Mouse (Mus musculus): ENCODE results near the gene Robo3. TPM values are rescaled to one million over a fixed set of nuclear protein-coding genes. Genes with fewer than 3 reads are reported as not detected.

The Robo3 gene
- polyA plus RNA-seq (2014; fragmentation: Nextera tagmentation; extraction: Ambion mirVana), result 19.5 and 19.6 TPM in 2 replicates

GRCm38 (mm10) chr9:37432720-37433421 is at the start of gene Robo3:
TSS of gene Robo3 (minus strand) at chr9:37433246.
- ATAC-seq (replicated peaks; ENCODE audit: low FRiP score) (peak; percentile 59), DNase-seq (ENCODE audit: low spot score) (peak; percentile 72)
- peak within 1 kb of the TSS; percentile 46 for H3K9ac ChIP-seq (ENCODE audit: low read length)
- peaks cover 59% of the 10 kb centered on the region for H3K27me3 ChIP-seq (ENCODE audit: control insufficient read depth, insufficient read depth, low read length)
- H3K27ac ChIP-seq (ENCODE audit: low read depth, low read length), result no peak within 1 kb of the TSS
- under 1% methylated on average over 34 of the region's 40 CpGs for WGBS
- H3K4me2 ChIP-seq (ENCODE audit: low read depth, low read length, severe bottlenecking), result peak within 1 kb of the TSS; percentile 74
- peaks cover 17% of the 10 kb centered on the region for H3K4me1 ChIP-seq (replicated peaks; ENCODE audit: control insufficient read depth, insufficient read depth, low read length)
- peak within 1 kb of the TSS; percentile 40 for H3K4me3 ChIP-seq (ENCODE audit: low read depth, low read length)
- H3K36me3 ChIP-seq (ENCODE audit: control insufficient read depth, insufficient read depth, low read length), result no peaks in the 10 kb centered on the region
- H3K9me3 ChIP-seq (ENCODE audit: control insufficient read depth, low read length), result no peaks in the 10 kb centered on the region

GRCm38 (mm10) chr9:37474923-37475322 is 41.9 kb upstream of the Robo3 start:
- DNase-seq (ENCODE audit: low spot score), result no peak
- Histone ChIP-seq H3K9ac (ENCODE audit: low read length) (no peak overlapping the region), H3K27ac (ENCODE audit: low read depth, low read length) (no peak overlapping the region), H3K27me3 (ENCODE audit: control insufficient read depth, insufficient read depth, low read length) (no peaks in the 10 kb centered on the region), H3K36me3 (ENCODE audit: control insufficient read depth, insufficient read depth, low read length) (no peaks in the 10 kb centered on the region), H3K9me3 (ENCODE audit: control insufficient read depth, low read length) (no peaks in the 10 kb centered on the region), H3K4me1 (replicated peaks; ENCODE audit: control insufficient read depth, insufficient read depth, low read length) (no peaks in the 10 kb centered on the region; the same call in 1 of the 2 replicates), H3K4me2 (ENCODE audit: low read depth, low read length, severe bottlenecking) (no peak overlapping the region), H3K4me3 (ENCODE audit: low read depth, low read length) (no peak overlapping the region)
- 88% methylated on average over 7 of the region's 7 CpGs for WGBS
- ATAC-seq (replicated peaks; ENCODE audit: low FRiP score), result no peak

GRCm38 (mm10) chr9:37473611-37474125 is 40.6 kb upstream of the Robo3 start:
- Histone ChIP-seq H3K27me3 (ENCODE audit: control insufficient read depth, insufficient read depth, low read length) (no peaks in the 10 kb centered on the region), H3K4me1 (replicated peaks; ENCODE audit: control insufficient read depth, insufficient read depth, low read length) (no peaks in the 10 kb centered on the region; the same call in 1 of the 2 replicates), H3K36me3 (ENCODE audit: control insufficient read depth, insufficient read depth, low read length) (no peaks in the 10 kb centered on the region), H3K9ac (ENCODE audit: low read length) (no peak overlapping the region), H3K4me3 (ENCODE audit: low read depth, low read length) (no peak overlapping the region), H3K4me2 (ENCODE audit: low read depth, low read length, severe bottlenecking) (no peak overlapping the region), H3K27ac (ENCODE audit: low read depth, low read length) (no peak overlapping the region), H3K9me3 (ENCODE audit: control insufficient read depth, low read length) (no peaks in the 10 kb centered on the region)
- 65% methylated on average over 3 of the region's 3 CpGs for WGBS
- no peak for ATAC-seq (replicated peaks; ENCODE audit: low FRiP score)
- no peak for DNase-seq (ENCODE audit: low spot score)

GRCm38 (mm10) chr9:37462764-37463163 is 29.7 kb upstream of the Robo3 start:
- no peak overlapping the region for H3K9ac ChIP-seq (ENCODE audit: low read length)
- H3K27me3 ChIP-seq (ENCODE audit: control insufficient read depth, insufficient read depth, low read length), result peaks cover 44% of the 10 kb centered on the region
- no peak for DNase-seq (ENCODE audit: low spot score)
- peaks cover 19% of the 10 kb centered on the region for H3K4me1 ChIP-seq (replicated peaks; ENCODE audit: control insufficient read depth, insufficient read depth, low read length)
- no peak overlapping the region for H3K27ac ChIP-seq (ENCODE audit: low read depth, low read length)
- no peaks in the 10 kb centered on the region for H3K36me3 ChIP-seq (ENCODE audit: control insufficient read depth, insufficient read depth, low read length)
- H3K4me2 ChIP-seq (ENCODE audit: low read depth, low read length, severe bottlenecking), result no peak overlapping the region
- no peaks in the 10 kb centered on the region for H3K9me3 ChIP-seq (ENCODE audit: control insufficient read depth, low read length)
- no peak for ATAC-seq (replicated peaks; ENCODE audit: low FRiP score)
- 17% methylated on average over 7 of the region's 7 CpGs for WGBS
- no peak overlapping the region for H3K4me3 ChIP-seq (ENCODE audit: low read depth, low read length)

- ATAC-seq (replicated peaks; ENCODE audit: low FRiP score), result no peak
- Histone ChIP-seq H3K27me3 (ENCODE audit: control insufficient read depth, insufficient read depth, low read length) (peaks cover 51% of the 10 kb centered on the region), H3K4me3 (ENCODE audit: low read depth, low read length) (no peak overlapping the region), H3K36me3 (ENCODE audit: control insufficient read depth, insufficient read depth, low read length) (no peaks in the 10 kb centered on the region), H3K27ac (ENCODE audit: low read depth, low read length) (no peak overlapping the region), H3K4me2 (ENCODE audit: low read depth, low read length, severe bottlenecking) (no peak overlapping the region), H3K4me1 (replicated peaks; ENCODE audit: control insufficient read depth, insufficient read depth, low read length) (peaks cover 28% of the 10 kb centered on the region), H3K9ac (ENCODE audit: low read length) (no peak overlapping the region), H3K9me3 (ENCODE audit: control insufficient read depth, low read length) (no peaks in the 10 kb centered on the region)
- no peak for DNase-seq (ENCODE audit: low spot score)
- 15% methylated on average over 3 of the region's 3 CpGs for WGBS
Measured at GRCm38 (mm10) chr9:37461571-37461970, 28.5 kb upstream of the Robo3 start.

GRCm38 (mm10) chr9:37460961-37461340 is 27.9 kb upstream of the Robo3 start:
- Histone ChIP-seq H3K4me2 (ENCODE audit: low read depth, low read length, severe bottlenecking) (peak overlapping the region; percentile 97), H3K27me3 (ENCODE audit: control insufficient read depth, insufficient read depth, low read length) (peaks cover 51% of the 10 kb centered on the region), H3K9me3 (ENCODE audit: control insufficient read depth, low read length) (no peaks in the 10 kb centered on the region), H3K36me3 (ENCODE audit: control insufficient read depth, insufficient read depth, low read length) (no peaks in the 10 kb centered on the region), H3K4me3 (ENCODE audit: low read depth, low read length) (peak overlapping the region; percentile 53), H3K9ac (ENCODE audit: low read length) (peak overlapping the region; percentile 70), H3K27ac (ENCODE audit: low read depth, low read length) (peak overlapping the region; percentile 70; the same call in 1 of the 2 replicates), H3K4me1 (replicated peaks; ENCODE audit: control insufficient read depth, insufficient read depth, low read length) (peaks cover 33% of the 10 kb centered on the region)
- no peak for DNase-seq (ENCODE audit: low spot score)
- ATAC-seq (replicated peaks; ENCODE audit: low FRiP score), result no peak
- 9% methylated on average over 5 of the region's 5 CpGs for WGBS

- ATAC-seq (replicated peaks; ENCODE audit: low FRiP score) (peak; percentile 40), DNase-seq (ENCODE audit: low spot score) (peak; percentile 77)
- Histone ChIP-seq H3K9ac (ENCODE audit: low read length) (peak overlapping the region; percentile 70), H3K4me3 (ENCODE audit: low read depth, low read length) (peak overlapping the region; percentile 53), H3K36me3 (ENCODE audit: control insufficient read depth, insufficient read depth, low read length) (no peaks in the 10 kb centered on the region), H3K9me3 (ENCODE audit: control insufficient read depth, low read length) (no peaks in the 10 kb centered on the region), H3K27ac (ENCODE audit: low read depth, low read length) (peak overlapping the region; percentile 70), H3K4me2 (ENCODE audit: low read depth, low read length, severe bottlenecking) (peak overlapping the region; percentile 97), H3K4me1 (replicated peaks; ENCODE audit: control insufficient read depth, insufficient read depth, low read length) (peaks cover 37% of the 10 kb centered on the region), H3K27me3 (ENCODE audit: control insufficient read depth, insufficient read depth, low read length) (peaks cover 51% of the 10 kb centered on the region)
- under 1% methylated on average over 74 of the region's 81 CpGs for WGBS
Measured at GRCm38 (mm10) chr9:37460043-37460960, 27.3 kb upstream of the Robo3 start.

- Histone ChIP-seq H3K4me2 (ENCODE audit: low read depth, low read length, severe bottlenecking) (peak overlapping the region; percentile 97), H3K4me3 (ENCODE audit: low read depth, low read length) (peak overlapping the region; percentile 53), H3K27me3 (ENCODE audit: control insufficient read depth, insufficient read depth, low read length) (peaks cover 51% of the 10 kb centered on the region), H3K9me3 (ENCODE audit: control insufficient read depth, low read length) (no peaks in the 10 kb centered on the region), H3K4me1 (replicated peaks; ENCODE audit: control insufficient read depth, insufficient read depth, low read length) (peaks cover 42% of the 10 kb centered on the region), H3K9ac (ENCODE audit: low read length) (peak overlapping the region; percentile 70), H3K27ac (ENCODE audit: low read depth, low read length) (peak overlapping the region; percentile 70), H3K36me3 (ENCODE audit: control insufficient read depth, insufficient read depth, low read length) (no peaks in the 10 kb centered on the region)
- DNase-seq (ENCODE audit: low spot score) (no peak), ATAC-seq (replicated peaks; ENCODE audit: low FRiP score) (no peak)
- WGBS, result 1% methylated on average over 9 of the region's 9 CpGs
Measured at GRCm38 (mm10) chr9:37459665-37460042, 26.6 kb upstream of the Robo3 start.

Measured in forebrain, embryonic 11.5 days (tissue).